Mouse (Mus musculus) stomach, postnatal 0 days (tissue): Measurements from ENCODE around the gene Kcna2.

ENCODE experiments used
- CTCF ChIP-seq: IDR thresholded peaks from 2 replicates; pipeline ENCODE4 v1.5.1; 2016; ENCODE audit warnings: antibody characterized with exemption, low read depth, mild to moderate bottlenecking, moderate library complexity
- EP300 ChIP-seq: optimal IDR thresholded peaks from 2 replicates; pipeline ENCODE3; 2016; ENCODE audit warnings: antibody characterized with exemption

DNA sequence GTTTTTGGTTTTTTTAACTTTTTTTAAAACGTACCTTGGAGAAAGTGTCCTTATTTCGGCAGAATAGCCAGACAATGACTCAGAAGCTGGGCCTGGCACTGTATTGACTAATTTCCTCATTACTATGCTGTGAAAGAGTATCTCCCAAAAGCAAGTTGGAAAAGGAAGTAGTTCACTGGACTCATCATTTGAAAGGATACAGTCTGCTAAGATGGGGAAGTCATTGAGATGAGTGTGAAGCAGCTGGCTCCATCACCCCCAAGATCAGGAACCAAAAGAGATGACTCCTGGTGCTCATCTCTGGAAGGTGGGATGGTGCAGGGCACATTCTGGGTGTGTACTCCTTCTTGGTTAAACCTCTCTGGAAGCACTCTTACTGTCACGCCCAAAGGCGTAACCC lies 13.5 kb upstream of the Kcna2 start:
- TF ChIP-seq CTCF (no peak), EP300 (no peak)
